Mouse (Mus musculus): ENCODE measurements around the gene Gm3099.
"Not testable (repeated sequence)": the region's sequence is repeated elsewhere in the genome, so short reads cannot be mapped to it uniquely, and the experiment has no call there.

Gm3099 gene

DNA sequence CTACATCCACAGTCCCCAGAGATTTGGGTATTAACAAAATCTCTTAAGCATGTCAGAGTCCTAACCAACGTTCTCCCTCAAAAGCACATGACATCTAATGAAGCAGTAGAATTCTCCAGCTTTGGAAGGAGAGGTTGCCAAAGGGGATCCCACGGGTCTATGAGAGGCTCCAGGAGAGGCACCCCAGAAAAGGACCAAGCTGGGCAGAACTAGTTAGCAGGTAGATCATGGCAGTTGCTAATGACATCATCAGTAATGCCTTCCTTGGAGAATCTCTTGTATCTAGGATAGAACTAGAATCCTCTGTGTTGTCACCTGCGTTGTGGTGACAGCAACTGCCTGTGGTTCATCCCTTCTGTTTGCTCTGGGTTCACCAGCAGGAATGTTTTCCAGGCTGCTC, at the start of gene Gm3099:
Gm3099 (plus strand) TSS at position 301 of the 400 bp plus-strand sequence.
- not testable (repeated sequence) for DNase-seq

DNA sequence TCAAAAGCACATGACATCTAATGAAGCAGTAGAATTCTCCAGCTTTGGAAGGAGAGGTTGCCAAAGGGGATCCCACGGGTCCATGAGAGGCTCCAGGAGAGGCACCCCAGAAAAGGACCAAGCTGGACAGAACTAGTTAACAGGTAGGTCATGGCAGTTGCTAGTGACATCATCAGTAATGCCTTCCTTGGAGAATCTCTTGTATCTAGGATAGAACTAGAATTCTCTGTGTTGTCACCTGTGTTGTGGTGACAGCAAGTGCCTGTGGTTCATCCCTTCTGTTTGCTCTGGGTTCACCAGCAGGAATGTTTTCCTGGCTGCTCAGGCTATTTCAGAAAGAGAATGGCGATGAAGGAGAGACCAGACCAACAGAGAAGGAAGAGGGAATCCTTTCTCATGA, 34.9 kb upstream of the Gm3099 start, which contains the start of gene Gm3095:
Gm3095 (plus strand) TSS at position 301 of the 400 bp plus-strand sequence.
- DNase-seq, result not testable (repeated sequence)

DNA sequence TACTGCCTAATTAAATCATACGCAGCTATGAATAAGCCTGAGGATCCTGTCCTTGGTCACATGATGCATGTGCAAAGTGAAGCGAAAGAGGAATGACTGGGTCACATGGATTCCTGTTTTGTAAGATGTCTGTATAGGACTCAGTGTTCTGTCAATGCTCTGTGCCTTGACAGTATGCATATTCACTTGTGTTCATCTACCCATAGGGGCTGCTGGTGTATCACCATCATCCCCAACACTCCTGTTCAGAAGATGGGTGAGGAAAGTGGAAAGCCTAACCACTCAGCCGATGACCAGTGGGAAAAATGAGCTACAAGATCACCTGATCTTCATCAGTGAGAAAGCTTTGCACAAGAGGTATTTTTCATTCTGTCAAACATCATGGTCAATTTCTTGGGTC, 25.4 kb downstream of the Gm3099 start, which contains the start of gene Gm5796:
Gm5796 (plus strand) TSS at position 301 of the 400 bp plus-strand sequence.
- DNase-seq, result not testable (repeated sequence)
